Mouse (Mus musculus) embryonic stem cell, embryonic (primary cell): ENCODE measurements around the gene Atcay.

Experiments
- CTCF ChIA-PET, 4 experiments: fragments of 300-600 bp in 2 of 4; fragments of 350-600 bp in 2 of 4; sonication (Branson Sonifier 250); formaldehyde crosslinking; loops; one replicate each; lab custom pipeline; 2022; ENCODE audit warnings: inconsistent platforms in 2 of 4; lab: Charles Lee
- POLR2A ChIA-PET, 4 experiments: fragments of 300-600 bp in 2 of 4; fragments of 350-600 bp in 2 of 4; sonication (Branson Sonifier 250); formaldehyde crosslinking; loops; one replicate each; lab custom pipeline; 2022; ENCODE audit warnings: antibody characterized with exemption in 4 of 4, inconsistent platforms in 1 of 4; lab: Charles Lee

Gene Atcay

GRCm38 (mm10) chr10:81198230-81198629 lies 32.4 kb downstream of the Atcay start:
- POLR2A ChIA-PET: interaction anchor here in 3 of 4 experiments (0.6 kb wide), 3 partner anchors 41 to 111 kb away, joined by 3 to 6 read pairs (median 3); partner anchors contain the start of gene Map2k2 (in 1 of the 3)
- CTCF ChIA-PET: interaction anchor here in 3 of 4 experiments (0.6 to 1.3 kb wide), 8 partner anchors 11 to 353 kb away, joined by 3 to 6 read pairs (median 3); partner anchors contain the start of gene Pip5k1c (in 1 of the 3)

GRCm38 (mm10) chr10:81197305-81197704 lies 33.3 kb downstream of the Atcay start:
- POLR2A ChIA-PET: interaction anchor here in 1 of 4 experiments (1.4 to 2.1 kb wide), 2 partner anchors 22 to 169 kb away, joined by 4 to 9 read pairs; partner anchors contain the start of gene Eef2
- CTCF ChIA-PET: interaction anchor here in 2 of 4 experiments (0.6 to 0.7 kb wide), 2 partner anchors 69 to 141 kb away, joined by 3 read pairs; no protein-coding TSS in a partner anchor

DNA sequence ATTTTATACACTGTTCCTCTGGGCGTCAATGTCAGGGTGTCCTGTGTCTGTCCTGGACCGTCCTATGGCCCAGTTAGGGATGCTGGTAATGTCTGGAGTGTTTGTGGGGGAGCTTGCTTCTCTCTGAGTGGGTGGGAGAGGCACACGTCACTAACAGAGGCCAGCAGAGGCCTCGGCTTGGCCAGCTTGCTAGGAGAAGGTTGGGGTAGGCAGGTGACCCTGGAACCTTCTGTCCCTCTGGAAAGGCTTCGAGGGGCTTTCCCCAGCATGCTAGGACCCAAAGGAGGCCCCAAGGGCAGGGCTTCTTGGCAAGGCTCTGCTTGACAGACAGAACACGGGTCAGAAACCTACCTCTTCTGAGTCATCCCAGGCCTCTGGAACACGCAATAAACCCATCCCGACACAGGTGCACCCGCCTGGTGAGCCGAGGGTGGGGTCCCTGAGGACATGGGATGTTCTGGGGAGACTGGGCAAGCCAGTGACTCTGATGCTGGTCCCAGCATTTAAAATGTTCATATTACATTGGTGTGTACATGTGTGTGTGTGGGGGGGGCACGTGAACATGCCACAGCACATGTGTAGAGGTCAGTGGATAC lies 34.1 kb downstream of the Atcay start:
- POLR2A ChIA-PET: interaction anchor here in 3 of 4 experiments (0.6 to 2.1 kb wide), 8 partner anchors 21 to 170 kb away, joined by 3 to 11 read pairs (median 4); partner anchors contain the start of genes 4930404N11Rik (in 1 of the 3) and Eef2 (in 1 of the 3)
- CTCF ChIA-PET: interaction anchor here in 2 of 4 experiments (0.6 to 1.1 kb wide), 6 partner anchors 48 to 254 kb away, joined by 3 to 5 read pairs (median 4); partner anchors contain the start of gene Pip5k1c (in 1 of the 2)

DNA sequence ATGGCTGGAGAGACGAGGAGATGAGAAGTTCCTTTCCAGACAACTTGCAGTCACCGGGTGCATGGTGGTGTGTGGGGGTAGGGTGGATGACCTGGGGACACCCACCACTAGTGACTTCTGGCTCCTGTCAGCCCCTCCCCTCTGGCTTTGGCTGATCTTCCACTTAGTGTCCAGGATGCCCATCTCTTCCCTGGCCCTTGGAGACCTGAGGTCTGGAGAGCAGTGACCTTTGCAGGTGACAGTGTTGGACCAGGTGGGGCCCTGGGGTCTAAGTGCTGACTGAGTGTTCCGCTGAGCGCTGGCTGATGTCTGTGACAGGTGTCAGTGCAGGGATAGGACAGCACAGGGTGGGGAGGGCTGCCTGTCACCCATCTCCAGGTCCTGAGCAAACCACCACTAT lies 35.3 kb downstream of the Atcay start:
- POLR2A ChIA-PET: interaction anchor here in 3 of 4 experiments (0.9 to 7.2 kb wide), 12 partner anchors 8 to 266 kb away, joined by 3 to 189 read pairs (median 4); partner anchors contain the start of genes Eef2 (in 3 of the 3), Gadd45b (in 1 of the 3) and Pip5k1c (in 1 of the 3)

GRCm38 (mm10) chr10:81193991-81194774 lies 36.5 kb downstream of the Atcay start:
- CTCF ChIA-PET: interaction anchor here (0.6 to 5.0 kb wide), 30 partner anchors 9 to 356 kb away, joined by 3 to 35 read pairs (median 5); partner anchors contain the start of genes Pip5k1c (in 2 of the 4), Atcay (in 1 of the 4), Celf5 (in 1 of the 4) and Tjp3 (in 1 of the 4)
- POLR2A ChIA-PET: interaction anchor here (0.5 to 7.2 kb wide), 50 partner anchors 8 to 529 kb away, joined by 3 to 189 read pairs (median 4); partner anchors contain the start of genes Eef2 (in 3 of the 4), Pip5k1c (in 3 of the 4), 4930442H23Rik (in 2 of the 4) and Dapk3 (in 2 of the 4)

More for the DNA sequence above, 35.3 kb downstream of the Atcay start:
- CTCF ChIA-PET: interaction anchor here in 3 of 4 experiments (0.6 to 2.0 kb wide), 4 partner anchors 8 to 255 kb away, joined by 3 to 7 read pairs (median 4); no protein-coding TSS in a partner anchor

DNA sequence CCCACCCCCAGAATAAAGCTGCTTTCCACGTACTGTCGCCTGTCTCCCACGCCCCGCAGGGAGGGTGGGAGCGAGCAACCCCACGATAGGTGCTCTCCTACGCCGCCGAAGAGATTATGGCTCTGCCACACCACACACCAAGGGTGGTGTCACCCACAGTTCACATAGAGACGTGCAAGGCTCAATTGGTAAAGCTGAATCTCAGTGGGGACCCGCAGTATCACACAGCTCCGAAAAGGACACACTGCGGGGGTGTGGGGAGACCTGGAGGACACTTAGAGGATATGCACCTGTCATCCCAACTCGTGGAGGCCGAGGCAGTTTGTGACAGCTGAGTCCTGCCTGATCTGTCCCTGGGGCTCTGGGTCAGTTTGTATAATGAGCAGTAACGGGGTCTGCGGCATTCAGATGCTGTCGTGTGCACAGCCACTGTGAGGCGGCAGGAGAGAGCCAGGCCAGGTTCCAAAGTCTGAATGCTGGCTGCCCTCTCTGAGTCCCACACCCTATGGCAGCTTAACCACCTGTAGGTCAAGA lies 37.6 kb downstream of the Atcay start:
- ChIA-PET POLR2A (interaction anchor here (0.6 to 7.2 kb wide), 86 partner anchors 9 to 517 kb away, joined by 3 to 189 read pairs (median 4); partner anchors contain the start of genes Eef2 (in 4 of the 4), Sgta (in 3 of the 4), 4930442H23Rik (in 2 of the 4) and Cactin (in 2 of the 4)), CTCF (interaction anchor here (0.6 to 5.0 kb wide), 49 partner anchors 10 to 947 kb away, joined by 3 to 35 read pairs (median 5); partner anchors contain the start of genes Pip5k1c (in 2 of the 4), Atcay (in 1 of the 4), Celf5 (in 1 of the 4) and Eef2 (in 1 of the 4))

DNA sequence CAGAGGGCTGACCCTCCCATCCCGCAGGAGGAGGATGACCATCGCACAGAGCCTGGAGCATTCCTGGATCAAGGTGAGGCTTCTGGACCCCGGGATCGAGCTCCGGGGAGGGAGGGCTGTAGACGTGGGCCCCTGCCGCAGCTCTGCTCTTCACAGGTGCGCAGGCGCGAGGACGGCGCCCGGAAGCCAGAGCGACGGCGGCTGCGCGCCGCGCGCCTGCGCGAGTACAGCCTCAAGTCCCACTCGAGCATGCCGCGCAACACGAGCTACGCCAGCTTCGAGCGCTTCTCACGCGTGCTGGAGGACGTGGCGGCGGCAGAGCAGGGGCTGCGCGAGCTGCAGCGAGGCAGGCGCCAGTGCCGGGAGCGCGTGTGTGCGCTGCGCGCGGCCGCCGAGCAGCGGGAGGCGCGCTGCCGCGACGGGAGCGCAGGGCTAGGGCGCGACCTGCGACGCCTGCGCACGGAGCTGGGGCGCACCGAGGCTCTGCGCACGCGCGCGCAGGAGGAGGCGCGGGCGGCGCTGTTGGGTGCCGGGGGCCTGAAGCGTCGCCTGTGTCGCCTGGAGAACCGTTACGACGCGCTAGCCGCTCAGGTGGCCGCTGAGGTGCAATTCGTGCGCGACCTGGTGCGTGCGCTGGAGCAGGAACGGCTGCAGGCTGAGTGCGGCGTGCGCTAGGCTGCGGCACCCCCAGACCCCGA lies 38.2 kb downstream of the Atcay start:
- ChIA-PET POLR2A (interaction anchor here (0.6 to 7.2 kb wide), 97 partner anchors 8 to 623 kb away, joined by 3 to 189 read pairs (median 4); partner anchors contain the start of genes Eef2 (in 4 of the 4), Map2k2 (in 3 of the 4), Slc39a3 (in 3 of the 4) and 4930442H23Rik (in 2 of the 4)), CTCF (interaction anchor here (0.5 to 5.0 kb wide), 53 partner anchors 13 to 946 kb away, joined by 3 to 35 read pairs (median 5); partner anchors contain the start of genes Gna15 (in 2 of the 4), Pip5k1c (in 2 of the 4), Atcay (in 1 of the 4) and Celf5 (in 1 of the 4))

- POLR2A ChIA-PET: interaction anchor here (0.5 to 7.2 kb wide), 77 partner anchors 7 to 622 kb away, joined by 3 to 189 read pairs (median 4); partner anchors contain the start of genes Eef2 (in 4 of the 4), Map2k2 (in 3 of the 4), 4930442H23Rik (in 2 of the 4) and Dapk3 (in 2 of the 4)
- CTCF ChIA-PET: interaction anchor here (0.5 to 5.0 kb wide), 50 partner anchors 10 to 333 kb away, joined by 3 to 35 read pairs (median 4); partner anchors contain the start of genes Pip5k1c (in 2 of the 4), Eef2 (in 1 of the 4), Gna15 (in 1 of the 4) and Gng7 (in 1 of the 4)
Observed at GRCm38 (mm10) chr10:81191342-81191982, 39.2 kb downstream of the Atcay start.

DNA sequence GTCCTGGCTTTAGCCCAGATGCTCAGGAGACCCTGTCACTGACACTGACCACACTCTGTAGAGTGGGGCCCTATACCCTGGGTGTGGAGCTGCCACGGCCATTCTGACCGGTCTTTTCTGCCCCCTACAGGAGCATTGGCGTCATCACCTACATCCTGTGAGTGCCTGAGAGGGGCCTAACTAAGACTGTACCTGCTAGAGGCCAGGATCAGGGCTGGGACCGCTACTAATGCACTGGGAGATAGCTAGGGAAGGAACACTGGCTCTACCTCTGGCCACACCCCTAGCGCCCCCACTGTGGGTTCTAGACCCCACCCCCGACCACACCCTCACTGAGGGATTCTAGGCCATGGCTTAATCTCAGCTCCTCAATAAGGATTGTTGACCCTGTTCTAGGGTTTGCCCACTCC lies 39.7 kb downstream of the Atcay start:
- CTCF ChIA-PET: interaction anchor here (0.5 to 5.0 kb wide), 36 partner anchors 10 to 324 kb away, joined by 3 to 35 read pairs (median 4); partner anchors contain the start of genes Atcay (in 1 of the 4), Hmg20b (in 1 of the 4), Pip5k1c (in 1 of the 4) and Sgta (in 1 of the 4)
- POLR2A ChIA-PET: interaction anchor here (0.5 to 7.2 kb wide), 42 partner anchors 11 to 546 kb away, joined by 3 to 189 read pairs (median 3); partner anchors contain the start of genes Eef2 (in 3 of the 4), Gadd45b (in 2 of the 4), Map2k2 (in 2 of the 4) and Pip5k1c (in 2 of the 4)

DNA sequence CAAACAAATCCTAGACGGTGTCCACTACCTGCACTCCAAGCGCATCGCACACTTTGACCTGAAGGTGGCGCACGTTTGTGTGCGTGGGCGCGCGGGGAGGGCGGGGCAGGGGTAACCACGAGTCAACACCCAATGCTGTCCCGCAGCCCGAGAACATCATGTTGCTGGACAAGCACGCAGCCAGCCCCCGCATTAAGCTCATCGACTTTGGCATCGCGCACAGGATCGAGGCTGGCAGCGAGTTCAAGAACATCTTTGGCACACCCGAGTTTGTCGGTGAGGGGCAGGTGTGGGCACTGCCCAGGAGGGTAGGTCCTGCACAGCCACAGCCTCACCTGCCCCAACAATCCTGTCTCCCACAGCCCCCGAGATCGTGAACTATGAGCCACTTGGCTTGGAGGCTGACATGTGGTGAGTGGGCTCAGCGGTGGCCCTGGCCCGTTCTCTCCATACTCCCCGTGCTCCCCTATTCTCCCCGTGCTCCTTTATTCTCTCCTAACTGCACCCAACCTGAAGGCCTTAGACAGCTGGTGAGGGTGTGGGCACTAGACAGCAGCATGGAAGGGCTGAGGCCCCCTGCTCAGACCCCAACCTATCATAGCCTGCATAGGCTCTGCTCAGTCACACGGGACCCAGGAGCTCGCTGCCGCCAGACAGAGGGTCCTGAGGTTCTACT lies 40.3 kb downstream of the Atcay start:
- CTCF ChIA-PET: interaction anchor here (0.6 to 5.0 kb wide), 29 partner anchors 9 to 320 kb away, joined by 3 to 35 read pairs (median 4); partner anchors contain the start of genes Atcay (in 1 of the 4), Pip5k1c (in 1 of the 4), Sgta (in 1 of the 4) and Tjp3 (in 1 of the 4)

GRCm38 (mm10) chr10:81189821-81190220 lies 40.8 kb downstream of the Atcay start:
- ChIA-PET CTCF (interaction anchor here in 3 of 4 experiments (0.6 to 5.0 kb wide), 15 partner anchors 9 to 321 kb away, joined by 3 to 35 read pairs (median 3); partner anchors contain the start of genes Atcay (in 1 of the 3), Pip5k1c (in 1 of the 3), Sgta (in 1 of the 3) and Tjp3 (in 1 of the 3)), POLR2A (interaction anchor here (0.6 to 7.2 kb wide), 15 partner anchors 11 to 344 kb away, joined by 3 to 189 read pairs (median 5); partner anchors contain the start of genes Eef2 (in 2 of the 4), Fzr1 (in 1 of the 4), Gng7 (in 1 of the 4) and Map2k2 (in 1 of the 4))

More for the DNA sequence above, 40.3 kb downstream of the Atcay start:
- POLR2A ChIA-PET: interaction anchor here (0.5 to 7.2 kb wide), 34 partner anchors 11 to 344 kb away, joined by 3 to 189 read pairs (median 3); partner anchors contain the start of genes Eef2 (in 2 of the 4), Gadd45b (in 2 of the 4), Cactin (in 1 of the 4) and Fzr1 (in 1 of the 4)

- CTCF ChIA-PET: interaction anchor here in 2 of 4 experiments (0.5 to 1.6 kb wide), 5 partner anchors 11 to 177 kb away, joined by 3 to 5 read pairs (median 3); partner anchors contain the start of gene Pip5k1c (in 1 of the 2)
- POLR2A ChIA-PET: interaction anchor here (0.5 to 3.0 kb wide), 13 partner anchors 9 to 172 kb away, joined by 3 to 24 read pairs (median 4); partner anchors contain the start of genes Eef2 (in 2 of the 4) and Gng7 (in 1 of the 4)
Observed at GRCm38 (mm10) chr10:81187161-81187560, 43.5 kb downstream of the Atcay start.

- ChIA-PET POLR2A (interaction anchor here (0.7 to 3.0 kb wide), 15 partner anchors 8 to 254 kb away, joined by 3 to 30 read pairs (median 4); partner anchors contain the start of genes Eef2 (in 2 of the 4), Pias4 (in 2 of the 4), 4930404N11Rik (in 1 of the 4) and Gadd45b (in 1 of the 4)), CTCF (interaction anchor here in 2 of 4 experiments (0.8 to 1.0 kb wide), 3 partner anchors 9 to 367 kb away, joined by 3 to 6 read pairs (median 3); no protein-coding TSS in a partner anchor)
Observed at GRCm38 (mm10) chr10:81184765-81185164, 45.9 kb downstream of the Atcay start.
